Mouse (Mus musculus): Measurements from ENCODE around the gene Swi5. TPM values are rescaled to one million over a fixed set of nuclear protein-coding genes. Genes with fewer than 3 reads are reported as not detected.

Swi5 gene
- total and polyA plus RNA-seq, 3 experiments, result 371 to 480 TPM; not detected in 1

GRCm38 (mm10) chr2:32295285-32295684 is 7.4 kb upstream of the Swi5 start:
- Histone ChIP-seq H3K9me3 (replicated peaks; ENCODE audit: insufficient read depth, low read length) (no peaks in the 10 kb centered on the region), H3K9ac (ENCODE audit: control insufficient read depth, low read depth, low read length, poor library complexity, severe bottlenecking) (no peak overlapping the region), H3K79me2 (ENCODE audit: control insufficient read depth, insufficient read depth, low read length, poor library complexity) (peaks cover 3% of the 10 kb centered on the region), H3K27me3 (ENCODE audit: control insufficient read depth in 1 of 2, insufficient read depth in 2 of 2, low read length in 2 of 2) (no peaks in the 10 kb centered on the region), H3K27ac (ENCODE audit: control insufficient read depth, low read depth, low read length) (no peak overlapping the region), H3K36me3 (ENCODE audit: control insufficient read depth in 1 of 2, insufficient read depth in 2 of 2, low read length in 2 of 2) (peaks cover 0 to 6% of the 10 kb centered on the region in 2 experiments; a peak in 2 of 4 replicates), H3K4me3 (ENCODE audit: control insufficient read depth in 1 of 2, insufficient read depth in 1 of 2, low read depth in 2 of 2, low read length in 2 of 2) (no peak overlapping the region), H3K4me1 (ENCODE audit: control insufficient read depth in 1 of 2, insufficient read depth in 2 of 2, low read length in 2 of 2) (peaks cover 0 to 4% of the 10 kb centered on the region in 2 experiments; a peak in 1 of 4 replicates)
- no peak for DNase-seq (ENCODE audit: low read depth, low spot score)
- TF ChIP-seq UBTF (IDR thresholded peaks at IDR 0.05; ENCODE audit: borderline replicate concordance, insufficient read depth, low read depth, low read length), result no peak
- TF ChIP-seq MYC (IDR thresholded peaks at IDR 0.05; ENCODE audit: low read depth, low read length), result no peak
- no peak for TF ChIP-seq RCOR1 (IDR thresholded peaks at IDR 0.05; ENCODE audit: low read depth, low read length)
- TF ChIP-seq ELF1 (IDR thresholded peaks at IDR 0.05; ENCODE audit: low read depth, low read length), result no peak
- no peak for TF ChIP-seq JUND (IDR thresholded peaks at IDR 0.05; ENCODE audit: low read depth, low read length)
- no peak for TF ChIP-seq ZC3H11A (IDR thresholded peaks at IDR 0.05; ENCODE audit: low read depth, low read length)
- TF ChIP-seq E2F4 (IDR thresholded peaks at IDR 0.05; ENCODE audit: borderline replicate concordance, low read depth, low read length), result no peak

GRCm38 (mm10) chr2:32294348-32294747 is 6.5 kb upstream of the Swi5 start:
- Histone ChIP-seq H3K9ac (ENCODE audit: control insufficient read depth, low read depth, low read length, poor library complexity, severe bottlenecking) (no peak overlapping the region), H3K79me2 (ENCODE audit: control insufficient read depth, insufficient read depth, low read length, poor library complexity) (peaks cover 7% of the 10 kb centered on the region), H3K27me3 (ENCODE audit: control insufficient read depth in 1 of 2, insufficient read depth in 2 of 2, low read length in 2 of 2) (no peaks in the 10 kb centered on the region), H3K36me3 (ENCODE audit: control insufficient read depth in 1 of 2, insufficient read depth in 2 of 2, low read length in 2 of 2) (peaks cover 0 to 7% of the 10 kb centered on the region in 2 experiments; a peak in 3 of 4 replicates), H3K27ac (ENCODE audit: control insufficient read depth, low read depth, low read length) (no peak overlapping the region), H3K4me3 (ENCODE audit: control insufficient read depth in 1 of 2, insufficient read depth in 1 of 2, low read depth in 2 of 2, low read length in 2 of 2) (no peak overlapping the region), H3K9me3 (replicated peaks; ENCODE audit: insufficient read depth, low read length) (no peaks in the 10 kb centered on the region), H3K4me1 (ENCODE audit: control insufficient read depth in 1 of 2, insufficient read depth in 2 of 2, low read length in 2 of 2) (peaks cover 0 to 6% of the 10 kb centered on the region in 2 experiments; a peak in 2 of 4 replicates)
- no peak for DNase-seq (ENCODE audit: low read depth, low spot score)
- no peak for TF ChIP-seq BHLHE40 (IDR thresholded peaks at IDR 0.05; ENCODE audit: borderline replicate concordance, low read depth, low read length)
- TF ChIP-seq TBP (IDR thresholded peaks at IDR 0.05; ENCODE audit: low read depth, low read length), result no peak
- no peak for TF ChIP-seq GABPA (IDR thresholded peaks at IDR 0.05; ENCODE audit: low read depth, low read length)
- TF ChIP-seq TAL1 (IDR thresholded peaks at IDR 0.05; ENCODE audit: low read length), result no peak
- no peak for TF ChIP-seq UBTF (IDR thresholded peaks at IDR 0.05; ENCODE audit: borderline replicate concordance, insufficient read depth, low read depth, low read length)
- TF ChIP-seq POLR2A (IDR thresholded peaks at IDR 0.05; ENCODE audit: control insufficient read depth in 1 of 2, insufficient read depth in 1 of 2, low read depth in 1 of 2, low read length in 2 of 2, poor library complexity in 1 of 2), result no peak
- TF ChIP-seq POLR2AphosphoS5 (IDR thresholded peaks at IDR 0.05; ENCODE audit: borderline replicate concordance, low read depth, low read length), result no peak
- TF ChIP-seq CHD1 (IDR thresholded peaks at IDR 0.05; ENCODE audit: low read depth, low read length), result no peak
- no peak for TF ChIP-seq GATA1 (IDR thresholded peaks at IDR 0.05; ENCODE audit: low read depth, low read length)
